Mouse (Mus musculus) megakaryocyte progenitor cell, adult 5-6 weeks (primary cell): ENCODE measurements around the gene Dmd. TPM values are rescaled to one million over a fixed set of nuclear protein-coding genes. Genes with fewer than 3 reads are reported as not detected.

Source experiments
- ATAC-seq: replicated peaks from 2 replicates; pipeline ENCODE4 v1.8.0; 2016; ENCODE audit warnings: mild to moderate bottlenecking, moderate TSS enrichment, inconsistent platforms; ENCODE audit not compliant: poor library complexity
- total RNA-seq, 2 experiments: library from RNA; stranded (forward) in 1 of 2; stranded (reverse) in 1 of 2; fragments of 157-497, 149-512 nt in 1 of 2; fragments of 200-1000 nt in 1 of 2; gene quantifications; 2 replicates each; pipeline versions ENCODE4 v1.2.3 to v1.2.4; 2015 to 2017

The Dmd gene
- total RNA-seq, 2 experiments from 2014 or later, result 1.6 to 2.7 TPM

DNA sequence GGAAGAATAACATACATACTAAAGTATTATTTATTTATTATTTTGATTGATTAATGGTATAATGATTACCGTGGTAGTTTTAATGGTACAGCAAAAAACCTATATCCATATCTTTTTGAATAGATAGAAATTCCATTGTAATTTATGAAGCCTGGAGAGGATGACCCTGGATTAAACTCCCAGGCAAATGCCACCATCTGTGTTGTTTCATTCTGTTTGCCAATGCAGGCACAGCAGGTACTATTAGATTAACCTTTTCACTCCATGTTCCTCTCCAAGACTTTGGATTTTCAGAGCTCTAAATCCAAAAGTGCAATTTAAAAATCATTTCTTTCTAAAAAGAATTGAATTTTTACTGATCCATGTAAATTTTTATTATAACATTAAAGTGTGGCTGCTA is 1383.5 kb downstream of the Dmd start:
- ATAC-seq, result no peak

GRCm38 (mm10) chrX:84364981-84365380 is 1416.3 kb downstream of the Dmd start:
- ATAC-seq, result no peak

DNA sequence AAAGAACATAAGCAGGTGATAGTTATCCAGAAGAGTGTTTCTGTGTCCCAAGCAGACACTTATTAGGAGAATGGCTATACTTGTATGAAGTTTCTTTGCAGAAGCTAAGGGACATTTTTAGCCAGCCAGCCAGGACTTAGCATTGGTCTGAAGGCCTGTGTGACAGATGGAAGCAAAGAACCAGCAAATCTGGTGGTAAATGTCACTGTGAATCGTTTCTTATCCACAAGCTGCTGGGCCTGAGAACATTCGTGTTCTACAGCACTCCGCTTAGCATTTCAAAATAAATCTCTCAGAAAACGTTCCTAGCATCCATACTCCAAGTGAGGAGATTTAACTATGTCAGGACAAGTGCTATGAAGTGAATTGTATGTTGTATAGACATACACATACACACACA is 1486.9 kb downstream of the Dmd start:
- ATAC-seq, result no peak

- no peak for ATAC-seq
Observed at GRCm38 (mm10) chrX:84436556-84436955, 1487.9 kb downstream of the Dmd start.

DNA sequence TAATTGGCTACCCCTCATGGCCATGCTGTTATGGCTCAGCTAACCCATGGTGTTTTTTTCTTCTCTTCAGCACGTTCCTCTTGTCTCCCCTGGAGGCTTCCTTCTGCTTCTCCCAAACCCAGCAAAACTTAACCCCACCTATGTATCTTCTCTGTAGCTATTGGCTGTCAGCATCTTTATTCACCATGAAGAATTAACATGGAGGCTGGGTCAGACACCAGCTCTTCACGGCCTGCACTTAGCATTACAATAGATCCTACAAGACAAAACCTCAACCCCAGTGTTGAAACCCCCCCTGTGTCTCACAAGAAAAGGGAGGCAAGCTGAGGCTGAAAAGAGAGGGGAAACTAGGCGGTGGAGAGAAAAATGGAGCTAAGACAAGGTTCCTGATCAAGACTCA is 1494.3 kb downstream of the Dmd start:
- no peak for ATAC-seq

GRCm38 (mm10) chrX:84443985-84444384 is 1495.3 kb downstream of the Dmd start:
- no peak for ATAC-seq

GRCm38 (mm10) chrX:84444638-84445037 is 1496.0 kb downstream of the Dmd start:
- ATAC-seq, result no peak

DNA sequence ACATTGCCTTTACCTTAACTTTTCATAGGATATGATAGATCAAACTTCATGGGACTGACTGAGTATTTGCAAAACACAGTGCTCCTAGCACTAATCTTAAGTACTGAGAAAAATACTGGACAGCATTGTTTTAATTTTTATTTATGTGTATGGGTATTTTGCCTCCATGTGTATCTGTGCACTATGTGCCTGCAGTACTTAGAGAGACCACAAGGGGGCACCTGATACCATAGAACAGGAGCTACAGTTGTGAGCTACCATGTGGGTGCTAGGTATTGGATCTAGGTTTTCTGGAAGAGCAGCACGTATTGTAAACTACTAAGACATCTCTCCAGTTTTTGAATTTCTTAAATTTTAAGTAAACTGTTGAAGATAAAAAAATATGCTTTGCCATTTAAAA is 1505.8 kb downstream of the Dmd start:
- peak; percentile 66 for ATAC-seq

GRCm38 (mm10) chrX:84514650-84515366 is 1566.1 kb downstream of the Dmd start:
- no peak for ATAC-seq

GRCm38 (mm10) chrX:84551995-84552394 is 1603.3 kb downstream of the Dmd start:
- ATAC-seq, result no peak

DNA sequence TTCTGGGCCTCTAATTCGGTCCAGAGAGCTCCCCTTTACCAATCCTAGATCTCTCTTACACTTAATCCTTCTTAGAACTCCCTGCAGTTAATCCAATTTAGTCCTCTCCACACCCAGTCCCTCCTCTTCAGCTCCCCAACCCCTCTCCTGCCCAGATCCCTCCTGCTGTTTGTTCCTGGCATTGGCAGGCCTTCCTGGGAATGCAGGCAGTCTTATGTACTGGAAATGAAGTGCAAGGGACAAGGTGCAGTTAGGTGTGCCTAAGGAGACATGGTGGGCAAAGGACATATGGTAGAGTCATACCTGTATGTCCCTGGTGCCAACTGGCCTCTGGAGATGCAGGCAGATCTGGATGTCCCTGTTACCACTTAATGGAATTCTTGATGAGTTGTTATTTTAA is 1604.8 kb downstream of the Dmd start:
- no peak for ATAC-seq

DNA sequence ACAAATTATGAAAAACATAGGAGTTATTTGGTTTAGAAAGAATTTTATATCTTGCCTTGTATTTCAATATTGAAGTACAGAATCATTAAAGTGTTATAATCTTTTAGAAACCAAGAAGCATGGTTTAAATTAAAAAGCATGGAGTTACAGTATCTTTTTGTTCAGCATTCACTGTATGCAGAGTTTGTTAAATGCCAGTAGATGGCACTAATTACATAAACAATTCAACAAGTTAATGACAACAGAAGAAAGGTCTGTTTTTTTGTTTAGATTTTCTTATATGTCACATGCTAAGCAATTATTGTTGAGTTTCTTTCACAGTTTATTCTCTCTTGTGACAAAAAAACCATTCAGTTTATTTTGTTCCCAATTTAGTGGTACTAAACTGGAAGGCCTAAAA is 1649.8 kb downstream of the Dmd start:
- no peak for ATAC-seq

- ATAC-seq, result no peak
Observed at GRCm38 (mm10) chrX:84640446-84640845, 1691.8 kb downstream of the Dmd start.

DNA sequence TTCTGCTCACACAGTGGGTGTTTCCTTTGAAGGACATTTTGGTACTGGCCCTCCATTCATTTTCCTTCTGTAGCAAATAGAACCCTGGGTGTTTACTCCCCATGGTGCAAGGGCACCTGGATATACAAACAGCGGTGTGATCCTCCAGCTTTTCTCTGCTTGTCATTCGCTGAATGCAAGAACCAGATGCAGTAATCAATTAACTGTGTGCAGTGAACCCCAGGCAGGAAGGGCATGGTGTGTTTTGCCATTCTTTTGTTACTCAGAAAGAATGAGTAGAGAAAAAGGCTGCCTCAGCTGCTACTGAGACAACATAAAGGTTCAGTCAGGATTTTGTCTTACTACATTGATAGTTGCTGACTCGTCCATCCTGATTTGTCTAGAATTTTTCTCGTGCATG is 1799.0 kb downstream of the Dmd start:
- no peak for ATAC-seq

GRCm38 (mm10) chrX:84860012-84860647 is 1911.5 kb downstream of the Dmd start:
- no peak for ATAC-seq

GRCm38 (mm10) chrX:84873090-84873489 is 1924.4 kb downstream of the Dmd start:
- ATAC-seq, result no peak

DNA sequence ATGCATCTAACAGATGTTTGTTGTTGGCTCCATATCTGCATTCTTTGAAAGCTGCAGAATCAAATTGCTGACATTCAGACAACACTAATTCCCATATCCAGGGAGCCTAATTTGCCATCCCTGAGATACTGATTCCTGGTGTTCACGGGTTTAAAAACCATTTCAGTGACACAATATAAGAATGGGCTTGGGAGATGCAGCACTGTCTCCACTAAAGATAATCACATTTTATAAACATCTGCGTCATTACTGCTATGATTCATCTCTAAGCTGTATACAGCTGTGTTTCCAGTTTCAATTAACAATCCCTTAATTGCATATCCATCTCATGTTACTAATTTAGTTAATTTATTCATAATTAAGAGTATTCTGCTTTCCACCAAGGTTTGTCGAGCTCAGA is 1929.5 kb downstream of the Dmd start:
- ATAC-seq, result no peak

GRCm38 (mm10) chrX:84932715-84933473 is 1984.2 kb downstream of the Dmd start:
- no peak for ATAC-seq

GRCm38 (mm10) chrX:84960557-84960956 is 2011.9 kb downstream of the Dmd start:
- ATAC-seq, result no peak

DNA sequence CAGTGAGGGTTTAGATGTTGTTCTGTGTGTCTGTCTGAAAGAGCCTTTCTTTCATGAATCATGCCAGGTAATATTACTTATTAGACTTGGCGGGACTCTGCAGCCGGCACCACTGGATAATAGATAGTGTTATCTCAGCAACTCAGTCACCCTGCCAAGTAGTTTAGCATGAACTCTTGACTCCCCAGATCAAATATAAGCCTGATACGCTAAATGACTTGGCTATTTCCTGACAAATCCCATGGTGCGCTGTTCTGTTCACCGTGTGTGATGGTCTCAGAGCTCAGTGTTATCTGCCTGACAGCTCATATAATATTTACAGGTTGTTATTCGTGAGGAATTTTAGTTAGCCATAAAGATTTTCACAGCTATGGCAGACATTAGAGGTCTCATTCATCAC is 2012.3 kb downstream of the Dmd start:
- no peak for ATAC-seq

DNA sequence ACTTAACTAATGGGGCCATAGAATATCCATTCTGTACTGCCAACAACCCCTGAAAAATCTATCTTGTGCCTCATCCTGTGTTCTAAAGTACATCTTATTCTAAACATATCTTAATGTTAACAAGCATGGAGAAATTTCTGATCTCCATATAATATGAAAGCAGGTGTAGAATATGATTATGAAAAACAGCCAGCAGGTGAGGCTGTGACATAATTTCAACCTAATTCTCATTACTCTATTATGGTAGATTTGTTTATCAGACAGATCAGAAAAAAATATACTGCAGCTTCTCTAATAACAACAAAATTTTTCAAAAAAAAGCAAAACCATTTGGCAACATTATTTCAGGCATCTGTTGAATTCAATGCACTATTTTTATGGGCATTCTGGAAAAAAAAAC is 2059.6 kb downstream of the Dmd start:
- no peak for ATAC-seq

GRCm38 (mm10) chrX:85041466-85042058 is 2092.9 kb downstream of the Dmd start:
- no peak for ATAC-seq
